Mouse (Mus musculus) midbrain, embryonic 15.5 days (tissue): ENCODE data around the gene Mthfd2l. TPM values are rescaled to one million over a fixed set of nuclear protein-coding genes. Genes with fewer than 3 reads are reported as not detected.

Experiments
- ATAC-seq: fragments of 200-750 bp; cut with Nextera tagmentation; replicated peaks from 2 replicates; pipeline ENCODE4 v1.8.0; 2017; ENCODE audit warnings: moderate TSS enrichment
- H3K27ac ChIP-seq: fragments of 300-500 bp; sonication (generic); 2 replicates; pipeline ENCODE4 v1.5.1; 2015; ENCODE audit warnings: mild to moderate bottlenecking, inconsistent platforms
- H3K27me3 ChIP-seq: fragments of 300-500 bp; sonication (generic); replicated peaks from 2 replicates; pipeline ENCODE4 v1.6.1; 2015; ENCODE audit warnings: inconsistent platforms
- H3K36me3 ChIP-seq: fragments of 300-500 bp; sonication (generic); replicated peaks from 2 replicates; pipeline ENCODE4 v1.6.1; 2015; ENCODE audit warnings: inconsistent platforms
- H3K4me1 ChIP-seq: fragments of 300-500 bp; sonication (generic); 2 replicates; pipeline ENCODE4 v1.6.1; 2015; ENCODE audit warnings: inconsistent platforms
- H3K4me2 ChIP-seq: fragments of 300-500 bp; sonication (generic); 2 replicates; pipeline ENCODE4 v1.6.1; 2015; ENCODE audit warnings: inconsistent platforms, mild to moderate bottlenecking, moderate library complexity
- H3K4me3 ChIP-seq: fragments of 300-500 bp; sonication (generic); 2 replicates; pipeline ENCODE4 v1.5.1; 2015; ENCODE audit warnings: mild to moderate bottlenecking, inconsistent platforms
- H3K9ac ChIP-seq: fragments of 300-500 bp; sonication (generic); 2 replicates; pipeline ENCODE4 v1.6.1; 2015; ENCODE audit warnings: mild to moderate bottlenecking, inconsistent platforms
- H3K9me3 ChIP-seq: fragments of 300-500 bp; sonication (generic); 2 replicates; pipeline ENCODE4 v1.6.1; 2016; ENCODE audit warnings: inconsistent platforms
- WGBS: fragments of 180-500 bp; shearing (Covaris S2); methylation state at CpG from one replicate; pipeline ENCODE4 v1.1.7; 2015; ENCODE audit warnings: mixed read lengths; 5-methylcytosine and 5-hydroxymethylcytosine counted together
- polyA plus RNA-seq: library from polyadenylated mRNA; unstranded; fragments of >200 nt; fragmentation: Nextera tagmentation; extraction: Ambion mirVana; gene quantifications from 2 replicates; pipeline ENCODE4 v1.2.1, GENCODE M21; 2015

Mthfd2l gene
- polyA plus RNA-seq, 1 experiment from 2014 or later = 59.7 TPM

GRCm38 (mm10) chr5:90964316-90964715 is 33.4 kb downstream of the Mthfd2l start:
- no peak overlapping the region for H3K9ac ChIP-seq
- no peak overlapping the region for H3K4me2 ChIP-seq
- H3K36me3 ChIP-seq = no peaks in the 10 kb centered on the region
- no peak overlapping the region for H3K27ac ChIP-seq
- H3K4me3 ChIP-seq = no peak overlapping the region
- no peaks in the 10 kb centered on the region for H3K27me3 ChIP-seq
- no peak for ATAC-seq
- WGBS = 72% methylated on average over 4 of the region's 4 CpGs
- H3K9me3 ChIP-seq = no peaks in the 10 kb centered on the region
- H3K4me1 ChIP-seq = no peaks in the 10 kb centered on the region

GRCm38 (mm10) chr5:90964764-90965163 is 33.8 kb downstream of the Mthfd2l start:
- H3K27ac ChIP-seq = no peak overlapping the region
- H3K4me3 ChIP-seq = no peak overlapping the region
- no peak overlapping the region for H3K9ac ChIP-seq
- no peaks in the 10 kb centered on the region for H3K27me3 ChIP-seq
- H3K36me3 ChIP-seq = no peaks in the 10 kb centered on the region
- ATAC-seq = no peak
- no peaks in the 10 kb centered on the region for H3K4me1 ChIP-seq
- 95% methylated on average over 4 of the region's 4 CpGs for WGBS
- H3K9me3 ChIP-seq = no peaks in the 10 kb centered on the region
- no peak overlapping the region for H3K4me2 ChIP-seq

GRCm38 (mm10) chr5:90965386-90965785 is 34.5 kb downstream of the Mthfd2l start:
- Histone ChIP-seq H3K4me3 (no peak overlapping the region), H3K27ac (no peak overlapping the region), H3K27me3 (no peaks in the 10 kb centered on the region), H3K9ac (no peak overlapping the region), H3K9me3 (no peaks in the 10 kb centered on the region), H3K4me1 (no peaks in the 10 kb centered on the region), H3K4me2 (no peak overlapping the region), H3K36me3 (no peaks in the 10 kb centered on the region)
- WGBS = 77% methylated on average over 4 of the region's 4 CpGs
- ATAC-seq = no peak

GRCm38 (mm10) chr5:90977244-90977643 is 46.3 kb downstream of the Mthfd2l start:
- H3K4me2 ChIP-seq = no peak overlapping the region
- H3K9ac ChIP-seq = no peak overlapping the region
- ATAC-seq = peak; percentile 58; the same call in 1 of the 2 replicates
- no peak overlapping the region for H3K4me3 ChIP-seq
- H3K27ac ChIP-seq = no peak overlapping the region
- 83% methylated on average over 4 of the region's 4 CpGs for WGBS
- H3K9me3 ChIP-seq = no peaks in the 10 kb centered on the region
- H3K4me1 ChIP-seq = no peaks in the 10 kb centered on the region
- no peaks in the 10 kb centered on the region for H3K27me3 ChIP-seq
- H3K36me3 ChIP-seq = no peaks in the 10 kb centered on the region

GRCm38 (mm10) chr5:90980297-90980696 is 49.4 kb downstream of the Mthfd2l start:
- Histone ChIP-seq H3K4me1 (no peaks in the 10 kb centered on the region), H3K4me3 (no peak overlapping the region), H3K4me2 (no peak overlapping the region), H3K9ac (no peak overlapping the region), H3K27me3 (no peaks in the 10 kb centered on the region), H3K36me3 (no peaks in the 10 kb centered on the region), H3K9me3 (no peaks in the 10 kb centered on the region), H3K27ac (no peak overlapping the region)
- 91% methylated on average over 7 of the region's 7 CpGs for WGBS
- ATAC-seq = no peak

GRCm38 (mm10) chr5:90987605-90988004 is 56.7 kb downstream of the Mthfd2l start:
- Histone ChIP-seq H3K27ac (no peak overlapping the region), H3K4me2 (no peak overlapping the region), H3K27me3 (no peaks in the 10 kb centered on the region), H3K9me3 (no peaks in the 10 kb centered on the region), H3K9ac (no peak overlapping the region), H3K36me3 (no peaks in the 10 kb centered on the region), H3K4me1 (no peaks in the 10 kb centered on the region), H3K4me3 (no peak overlapping the region)
- ATAC-seq = no peak
- 61% methylated on average over 5 of the region's 5 CpGs for WGBS

GRCm38 (mm10) chr5:90988149-90988548 is 57.2 kb downstream of the Mthfd2l start:
- H3K27me3 ChIP-seq = no peaks in the 10 kb centered on the region
- H3K36me3 ChIP-seq = no peaks in the 10 kb centered on the region
- no peak overlapping the region for H3K9ac ChIP-seq

GRCm38 (mm10) chr5:90988592-90988991 is 57.7 kb downstream of the Mthfd2l start:
- 93% methylated on average over 4 of the region's 4 CpGs for WGBS
- no peaks in the 10 kb centered on the region for H3K9me3 ChIP-seq
- no peak overlapping the region for H3K9ac ChIP-seq
- H3K4me3 ChIP-seq = no peak overlapping the region
- no peak for ATAC-seq
- H3K4me1 ChIP-seq = no peaks in the 10 kb centered on the region
- H3K36me3 ChIP-seq = no peaks in the 10 kb centered on the region
- H3K27me3 ChIP-seq = no peaks in the 10 kb centered on the region
- H3K4me2 ChIP-seq = no peak overlapping the region
- H3K27ac ChIP-seq = no peak overlapping the region

More at GRCm38 (mm10) chr5:90988149-90988548, 57.2 kb downstream of the Mthfd2l start:
- Histone ChIP-seq H3K27ac (no peak overlapping the region), H3K4me1 (no peaks in the 10 kb centered on the region), H3K9me3 (no peaks in the 10 kb centered on the region), H3K4me2 (no peak overlapping the region), H3K4me3 (no peak overlapping the region)
- ATAC-seq = no peak
- WGBS = 67% methylated on average over 3 of the region's 3 CpGs

- no peaks in the 10 kb centered on the region for H3K9me3 ChIP-seq
- no peak for ATAC-seq
- no peaks in the 10 kb centered on the region for H3K36me3 ChIP-seq
- no peak overlapping the region for H3K4me3 ChIP-seq
- no peaks in the 10 kb centered on the region for H3K4me1 ChIP-seq
- H3K9ac ChIP-seq = no peak overlapping the region
- no peak overlapping the region for H3K4me2 ChIP-seq
- WGBS = 97% methylated on average over 8 of the region's 8 CpGs
- H3K27me3 ChIP-seq = no peaks in the 10 kb centered on the region
- H3K27ac ChIP-seq = no peak overlapping the region
These were observed 69.0 kb downstream of the Mthfd2l start for GRCm38 (mm10) chr5:90999942-91000341.

- Histone ChIP-seq H3K4me3 (no peak overlapping the region), H3K4me1 (no peaks in the 10 kb centered on the region), H3K9ac (no peak overlapping the region), H3K27ac (no peak overlapping the region), H3K36me3 (no peaks in the 10 kb centered on the region), H3K4me2 (no peak overlapping the region), H3K9me3 (no peaks in the 10 kb centered on the region), H3K27me3 (no peaks in the 10 kb centered on the region)
- 91% methylated on average over 10 of the region's 10 CpGs for WGBS
- ATAC-seq = no peak
These were observed 84.3 kb downstream of the Mthfd2l start for GRCm38 (mm10) chr5:91015216-91015615.

- ATAC-seq = no peak
- H3K27ac ChIP-seq = no peak overlapping the region
- H3K4me1 ChIP-seq = no peaks in the 10 kb centered on the region
- H3K27me3 ChIP-seq = no peaks in the 10 kb centered on the region
- 95% methylated on average over 8 of the region's 8 CpGs for WGBS
- no peak overlapping the region for H3K9ac ChIP-seq
- no peak overlapping the region for H3K4me3 ChIP-seq
- no peak overlapping the region for H3K4me2 ChIP-seq
- H3K9me3 ChIP-seq = no peaks in the 10 kb centered on the region
- no peaks in the 10 kb centered on the region for H3K36me3 ChIP-seq
These were observed 92.2 kb downstream of the Mthfd2l start for GRCm38 (mm10) chr5:91023114-91023513.

GRCm38 (mm10) chr5:91027164-91027563 is 96.2 kb downstream of the Mthfd2l start, which contains the start of gene Epgn:
TSS of gene Epgn (plus strand) at chr5:91027464.
- H3K27ac ChIP-seq = no peak within 1 kb of the TSS
- WGBS = 83% methylated on average over 6 of the region's 6 CpGs
- no peak within 1 kb of the TSS for H3K9ac ChIP-seq
- no peaks in the 10 kb centered on the region for H3K9me3 ChIP-seq
- H3K4me2 ChIP-seq = no peak within 1 kb of the TSS
- H3K4me1 ChIP-seq = no peaks in the 10 kb centered on the region
- H3K27me3 ChIP-seq = no peaks in the 10 kb centered on the region
- no peak within 1 kb of the TSS for H3K4me3 ChIP-seq
- no peak for ATAC-seq
- H3K36me3 ChIP-seq = no peaks in the 10 kb centered on the region

- no peak overlapping the region for H3K9ac ChIP-seq
- H3K4me1 ChIP-seq = no peaks in the 10 kb centered on the region
- no peak for ATAC-seq
- H3K4me3 ChIP-seq = no peak overlapping the region
- H3K36me3 ChIP-seq = no peaks in the 10 kb centered on the region
- WGBS = 72% methylated on average over 1 of the region's 1 CpGs
- no peaks in the 10 kb centered on the region for H3K9me3 ChIP-seq
- no peak overlapping the region for H3K4me2 ChIP-seq
- H3K27ac ChIP-seq = no peak overlapping the region
- H3K27me3 ChIP-seq = no peaks in the 10 kb centered on the region
These were observed 96.9 kb downstream of the Mthfd2l start for GRCm38 (mm10) chr5:91027840-91028239.
